Mouse (Mus musculus) brown adipose tissue, adult 24 weeks (tissue): ENCODE data around the gene CT030661.1. TPM values are rescaled to one million over a fixed set of nuclear protein-coding genes. Genes with fewer than 3 reads are reported as not detected.
"Not testable (repeated sequence)": the region's sequence is repeated elsewhere in the genome, so short reads cannot be mapped to it uniquely, and the experiment has no call there.

Experiments
- H3K27ac ChIP-seq: fragments of 200-500 bp; replicated peaks from 2 replicates; pipeline ENCODE4 v1.5.1; 2012; ENCODE audit warnings: low read depth, mild to moderate bottlenecking, low read length
- H3K4me1 ChIP-seq: fragments of 200-500 bp; 2 replicates; pipeline ENCODE4 v1.6.1; 2012; ENCODE audit warnings: low read length, mixed read lengths; ENCODE audit not compliant: control insufficient read depth, insufficient read depth, insufficient read length
- H3K4me3 ChIP-seq: fragments of 200-500 bp; 2 replicates; pipeline ENCODE4 v1.5.1; 2012; ENCODE audit warnings: low read depth, mild to moderate bottlenecking, low read length, moderate library complexity; ENCODE audit not compliant: insufficient read depth
- polyA plus RNA-seq: library from polyadenylated mRNA; stranded (reverse); fragments of >200 nt; gene quantifications from 2 replicates; pipeline ENCODE4 v1.2.4, GENCODE M21; 2012; ENCODE audit not compliant: missing spikeins, insufficient read depth, insufficient read length

CT030661.1 gene
- 10.3 and 11.9 TPM in 2 replicates for polyA plus RNA-seq

- Histone ChIP-seq H3K4me3 (peak within 1 kb of the TSS; percentile 91), H3K27ac (peak within 1 kb of the TSS; percentile 77)
- H3K4me1 ChIP-seq = not testable (repeated sequence)
Observed at GRCm38 (mm10) chr17:22314730-22315226, at the start of gene CT030661.1. Gene CT030661.1 (minus strand): TSS chr17:22314837.

DNA sequence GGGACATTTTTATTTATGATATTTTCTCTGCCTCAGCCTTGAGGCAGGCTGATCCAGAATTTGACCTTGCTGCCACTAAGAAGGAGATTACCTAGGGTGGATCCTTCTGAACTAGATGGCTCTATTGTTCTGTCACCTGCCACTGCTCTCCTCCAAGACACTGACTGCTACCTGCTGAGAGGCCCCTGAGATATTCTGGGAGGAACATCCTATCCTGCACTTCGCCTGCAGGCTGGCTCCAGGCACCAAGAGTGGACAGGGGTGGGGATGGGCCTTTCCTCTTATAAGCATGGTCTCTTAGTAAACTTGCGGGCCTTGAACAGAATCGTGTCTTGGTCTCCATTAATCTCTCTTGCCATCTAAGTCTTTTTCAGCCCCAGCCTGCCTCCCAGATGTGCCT, 49.3 kb upstream of the CT030661.1 start:
- Histone ChIP-seq H3K4me1 (peaks cover 2% of the 10 kb centered on the region; the same call in 1 of the 2 replicates), H3K4me3 (no peak overlapping the region), H3K27ac (no peak overlapping the region)

GRCm38 (mm10) chr17:22361101-22361781, 46.6 kb upstream of the CT030661.1 start, which contains the start of the genes Zfp944 and Zfp758:
Gene Zfp944 (minus strand): TSS chr17:22361400.
Gene Zfp758 (plus strand): TSS chr17:22361453.
- H3K27ac ChIP-seq = peak within 1 kb of the TSS; percentile 83

DNA sequence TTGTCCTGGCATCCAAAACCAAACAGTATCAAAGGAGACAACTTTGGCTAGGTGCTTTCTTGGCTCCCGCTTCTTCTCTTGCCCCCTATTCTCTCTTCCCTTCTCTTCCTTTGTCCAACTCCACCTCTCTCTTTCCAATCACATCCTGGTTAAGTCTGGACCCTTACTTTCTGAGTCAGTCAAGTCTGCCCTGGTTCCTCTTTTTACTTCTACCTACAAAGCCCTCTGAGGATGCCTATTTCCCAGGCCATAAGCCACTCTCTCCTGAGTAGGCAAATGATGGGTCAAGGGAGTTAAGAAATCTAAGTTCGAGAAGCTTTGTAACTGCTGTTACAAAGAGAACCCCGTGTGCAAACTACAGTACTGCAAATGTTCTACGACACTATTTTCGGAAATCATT, 45.9 kb upstream of the CT030661.1 start:
- H3K27ac ChIP-seq = no peak overlapping the region
- H3K4me3 ChIP-seq = peak overlapping the region; percentile 60
- H3K4me1 ChIP-seq = peaks cover 2% of the 10 kb centered on the region; the same call in 1 of the 2 replicates

More at GRCm38 (mm10) chr17:22361101-22361781, 46.6 kb upstream of the CT030661.1 start, which contains the start of the genes Zfp944 and Zfp758:
- H3K4me3 ChIP-seq = peak within 1 kb of the TSS; percentile 88
- H3K4me1 ChIP-seq = not testable (repeated sequence)

DNA sequence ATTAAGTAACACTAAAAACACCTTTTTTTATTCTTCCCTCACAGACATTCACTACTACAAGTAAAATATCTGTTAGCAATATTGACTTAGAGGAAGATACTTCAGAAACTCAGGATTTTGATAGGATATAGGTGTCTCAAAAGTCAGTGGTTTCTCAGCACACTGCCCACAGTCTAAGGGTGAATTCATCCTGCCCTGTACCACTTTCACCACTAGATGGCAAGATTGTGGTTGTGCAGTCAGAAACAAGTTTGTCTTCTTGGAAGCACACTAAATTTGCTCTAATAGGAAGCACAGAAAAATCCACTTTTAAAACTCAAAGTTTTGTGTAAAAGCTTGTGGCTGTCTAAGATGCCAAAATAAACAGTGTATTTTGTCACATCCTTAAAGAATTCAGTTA, 38.2 kb upstream of the CT030661.1 start:
- Histone ChIP-seq H3K4me3 (no peak overlapping the region), H3K27ac (no peak overlapping the region)

GRCm38 (mm10) chr17:22315247-22315646, 610 bp upstream of the CT030661.1 start:
- H3K4me3 ChIP-seq = peak overlapping the region; percentile 91
- not testable (repeated sequence) for H3K27ac ChIP-seq, H3K4me1 ChIP-seq

More for the DNA sequence above, 38.2 kb upstream of the CT030661.1 start:
- no peaks in the 10 kb centered on the region for H3K4me1 ChIP-seq

- not testable (repeated sequence) for H3K4me1 ChIP-seq
- H3K27ac ChIP-seq = peak overlapping the region; percentile 77
- H3K4me3 ChIP-seq = peak overlapping the region; percentile 91
Observed at GRCm38 (mm10) chr17:22314219-22314618, 418 bp downstream of the CT030661.1 start.

Other genes starting within 250 kb of the CT030661.1 start
- 1.9 and 2.1 TPM in 2 replicates for gene Zfp947, start 148.6 kb downstream of the CT030661.1 start, polyA plus RNA-seq
- gene Zfp994, start 89.2 kb downstream of the CT030661.1 start, polyA plus RNA-seq = 3.3 and 3.4 TPM in 2 replicates
- gene Zfp944, start 46.6 kb upstream of the CT030661.1 start, polyA plus RNA-seq = 4.4 and 5.9 TPM in 2 replicates
- 7.7 and 8.5 TPM in 2 replicates for gene Zfp758, start 46.6 kb upstream of the CT030661.1 start, polyA plus RNA-seq
- 8.5 and 9.1 TPM in 2 replicates for gene Zfp946, start 109.4 kb upstream of the CT030661.1 start, polyA plus RNA-seq